Mouse (Mus musculus): ENCODE data around the gene Ing3. TPM values are rescaled to one million over a fixed set of nuclear protein-coding genes. Genes with fewer than 3 reads are reported as not detected.

The Ing3 gene
- polyA plus RNA-seq (2014; fragmentation: Nextera tagmentation; extraction: Ambion mirVana) = 52.5 and 56.0 TPM in 2 replicates

GRCm38 (mm10) chr6:21949226-21949731, at the start of gene Ing3:
Gene Ing3 (plus strand): TSS chr6:21949571.
- DNase-seq = peak; percentile 99
- peak within 1 kb of the TSS; percentile 69 for H3K4me3 ChIP-seq (ENCODE audit: low read depth, low read length)
- peak within 1 kb of the TSS; percentile 71 for H3K4me2 ChIP-seq
- no peaks in the 10 kb centered on the region for H3K4me1 ChIP-seq (ENCODE audit: insufficient read depth)
- peaks cover 21% of the 10 kb centered on the region for H3K36me3 ChIP-seq (ENCODE audit: insufficient read depth)
- H3K9ac ChIP-seq = peak within 1 kb of the TSS; percentile 80
- H3K27me3 ChIP-seq (ENCODE audit: insufficient read depth, low read length) = no peaks in the 10 kb centered on the region
- TF ChIP-seq CTCF (IDR thresholded peaks at IDR 0.05; ENCODE audit: low read depth) = no peak
- WGBS = under 1% methylated on average over 35 of the region's 35 CpGs
- peak; percentile 98 for ATAC-seq (ENCODE audit: insufficient read depth)
- H3K27ac ChIP-seq (ENCODE audit: low read depth) = peak within 1 kb of the TSS; percentile 99
- no peaks in the 10 kb centered on the region for H3K9me3 ChIP-seq (ENCODE audit: low read depth, low read length)

GRCm38 (mm10) chr6:21909720-21910119, 39.7 kb upstream of the Ing3 start:
- Histone ChIP-seq H3K4me2 (no peak overlapping the region), H3K27me3 (ENCODE audit: insufficient read depth, low read length) (no peaks in the 10 kb centered on the region), H3K9me3 (ENCODE audit: low read depth, low read length) (no peaks in the 10 kb centered on the region), H3K4me3 (ENCODE audit: low read depth, low read length) (no peak overlapping the region), H3K27ac (ENCODE audit: low read depth) (no peak overlapping the region), H3K9ac (no peak overlapping the region), H3K4me1 (ENCODE audit: insufficient read depth) (no peaks in the 10 kb centered on the region), H3K36me3 (ENCODE audit: insufficient read depth) (no peaks in the 10 kb centered on the region)
- DNase-seq = no peak
- ATAC-seq (ENCODE audit: insufficient read depth) = no peak
- TF ChIP-seq CTCF (IDR thresholded peaks at IDR 0.05; ENCODE audit: low read depth) = no peak

GRCm38 (mm10) chr6:21910804-21911203, 38.6 kb upstream of the Ing3 start:
- DNase-seq (no peak), ATAC-seq (ENCODE audit: insufficient read depth) (no peak)
- H3K27ac ChIP-seq (ENCODE audit: low read depth) = no peak overlapping the region
- no peaks in the 10 kb centered on the region for H3K4me1 ChIP-seq (ENCODE audit: insufficient read depth)
- H3K9me3 ChIP-seq (ENCODE audit: low read depth, low read length) = no peaks in the 10 kb centered on the region
- H3K27me3 ChIP-seq (ENCODE audit: insufficient read depth, low read length) = no peaks in the 10 kb centered on the region
- no peak overlapping the region for H3K4me3 ChIP-seq (ENCODE audit: low read depth, low read length)
- H3K9ac ChIP-seq = no peak overlapping the region
- 80% methylated on average over 6 of the region's 6 CpGs for WGBS
- no peak overlapping the region for H3K4me2 ChIP-seq
- no peaks in the 10 kb centered on the region for H3K36me3 ChIP-seq (ENCODE audit: insufficient read depth)
- TF ChIP-seq CTCF (IDR thresholded peaks at IDR 0.05; ENCODE audit: low read depth) = no peak

- Histone ChIP-seq H3K27ac (ENCODE audit: low read depth) (no peak overlapping the region), H3K4me2 (no peak overlapping the region), H3K9me3 (ENCODE audit: low read depth, low read length) (no peaks in the 10 kb centered on the region), H3K9ac (no peak overlapping the region), H3K27me3 (ENCODE audit: insufficient read depth, low read length) (no peaks in the 10 kb centered on the region), H3K36me3 (ENCODE audit: insufficient read depth) (no peaks in the 10 kb centered on the region), H3K4me1 (ENCODE audit: insufficient read depth) (no peaks in the 10 kb centered on the region), H3K4me3 (ENCODE audit: low read depth, low read length) (no peak overlapping the region)
- WGBS = 88% methylated on average over 2 of the region's 2 CpGs
- no peak for TF ChIP-seq CTCF (IDR thresholded peaks at IDR 0.05; ENCODE audit: low read depth)
- ATAC-seq (ENCODE audit: insufficient read depth) = no peak
- DNase-seq = no peak
Observed at GRCm38 (mm10) chr6:21916591-21916990, 32.8 kb upstream of the Ing3 start.

GRCm38 (mm10) chr6:21924150-21924549, 25.2 kb upstream of the Ing3 start:
- H3K9me3 ChIP-seq (ENCODE audit: low read depth, low read length) = no peaks in the 10 kb centered on the region
- peak; percentile 53 for DNase-seq
- no peak for TF ChIP-seq CTCF (IDR thresholded peaks at IDR 0.05; ENCODE audit: low read depth)
- WGBS = 24% methylated on average over 1 of the region's 1 CpGs
- H3K27me3 ChIP-seq (ENCODE audit: insufficient read depth, low read length) = no peaks in the 10 kb centered on the region
- H3K27ac ChIP-seq (ENCODE audit: low read depth) = no peak overlapping the region
- no peak overlapping the region for H3K4me2 ChIP-seq
- no peak overlapping the region for H3K4me3 ChIP-seq (ENCODE audit: low read depth, low read length)
- no peak for ATAC-seq (ENCODE audit: insufficient read depth)
- no peaks in the 10 kb centered on the region for H3K36me3 ChIP-seq (ENCODE audit: insufficient read depth)
- H3K4me1 ChIP-seq (ENCODE audit: insufficient read depth) = no peaks in the 10 kb centered on the region
- no peak overlapping the region for H3K9ac ChIP-seq

- Histone ChIP-seq H3K9ac (no peak overlapping the region), H3K36me3 (ENCODE audit: insufficient read depth) (no peaks in the 10 kb centered on the region), H3K27me3 (ENCODE audit: insufficient read depth, low read length) (no peaks in the 10 kb centered on the region), H3K4me1 (ENCODE audit: insufficient read depth) (no peaks in the 10 kb centered on the region), H3K9me3 (ENCODE audit: low read depth, low read length) (no peaks in the 10 kb centered on the region), H3K27ac (ENCODE audit: low read depth) (no peak overlapping the region), H3K4me3 (ENCODE audit: low read depth, low read length) (no peak overlapping the region), H3K4me2 (no peak overlapping the region)
- ATAC-seq (ENCODE audit: insufficient read depth) = no peak
- no peak for TF ChIP-seq CTCF (IDR thresholded peaks at IDR 0.05; ENCODE audit: low read depth)
- 69% methylated on average over 4 of the region's 4 CpGs for WGBS
- DNase-seq = no peak
Observed at GRCm38 (mm10) chr6:21937981-21938635, 11.3 kb upstream of the Ing3 start.

- peak; percentile 97 for DNase-seq
- Histone ChIP-seq H3K4me3 (ENCODE audit: low read depth, low read length) (peak overlapping the region; percentile 69), H3K27ac (ENCODE audit: low read depth) (peak overlapping the region; percentile 99), H3K36me3 (ENCODE audit: insufficient read depth) (peaks cover 25% of the 10 kb centered on the region), H3K4me1 (ENCODE audit: insufficient read depth) (no peaks in the 10 kb centered on the region), H3K27me3 (ENCODE audit: insufficient read depth, low read length) (no peaks in the 10 kb centered on the region), H3K9ac (peak overlapping the region; percentile 80), H3K4me2 (peak overlapping the region; percentile 71), H3K9me3 (ENCODE audit: low read depth, low read length) (no peaks in the 10 kb centered on the region)
- under 1% methylated on average over 64 of the region's 68 CpGs for WGBS
- TF ChIP-seq CTCF (IDR thresholded peaks at IDR 0.05; ENCODE audit: low read depth) = no peak; the same call in 1 of the 2 replicates
- ATAC-seq (ENCODE audit: insufficient read depth) = peak; percentile 96
Observed at GRCm38 (mm10) chr6:21949771-21950448, 539 bp downstream of the Ing3 start.
